Mouse (Mus musculus) frontal cortex, postnatal 25 days (tissue): ENCODE measurements around the gene Slc25a31.

ENCODE experiments used
- DNase-seq, 2 experiments: peaks; one replicate each; pipeline ENCODE4 v3.0.0; 2022; ENCODE audit warnings: low spot score in 2 of 2

Slc25a31 gene

DNA sequence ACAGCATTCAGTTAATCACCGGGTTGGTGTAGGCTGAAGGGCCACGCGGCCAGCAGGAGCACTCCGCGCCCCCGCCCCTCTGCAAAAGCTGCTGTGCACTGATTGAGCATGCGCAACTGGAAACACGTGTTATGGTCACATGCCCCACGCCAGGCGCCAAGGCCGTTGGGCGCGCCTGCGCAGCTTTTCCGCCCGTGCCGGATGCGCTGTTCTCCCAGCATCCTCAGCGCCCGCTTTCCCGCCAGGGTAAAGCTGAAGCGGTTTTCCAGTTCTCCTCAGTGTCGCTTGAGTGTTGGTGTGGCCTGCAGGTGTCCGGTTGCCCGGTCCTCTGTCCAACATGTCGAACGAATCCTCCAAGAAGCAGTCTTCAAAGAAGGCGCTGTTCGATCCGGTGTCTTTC is at the start of gene Slc25a31:
TSS of gene Slc25a31 (plus strand) at position 201 of the 400 bp plus-strand sequence.
- no peak for DNase-seq

DNA sequence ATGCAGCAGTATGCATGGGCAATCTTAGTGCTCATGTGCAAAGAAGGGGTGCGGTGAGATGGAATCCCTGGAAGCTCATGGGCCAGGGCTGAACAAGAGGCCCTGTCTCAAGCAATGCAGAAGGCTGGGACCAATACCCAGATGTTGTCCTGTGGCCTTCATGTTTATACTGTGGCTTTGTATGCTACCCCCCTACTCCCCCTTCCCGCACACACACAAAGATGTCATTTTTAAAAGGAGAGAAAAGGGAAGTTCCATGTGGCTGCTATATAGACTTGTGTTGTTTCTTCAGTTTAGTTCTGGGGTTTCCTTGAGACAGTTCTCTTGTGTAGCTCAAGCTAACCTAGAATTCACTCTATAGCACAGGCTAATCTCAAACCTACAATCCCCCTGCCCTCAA is 48.4 kb upstream of the Slc25a31 start:
- DNase-seq: no peak

DNA sequence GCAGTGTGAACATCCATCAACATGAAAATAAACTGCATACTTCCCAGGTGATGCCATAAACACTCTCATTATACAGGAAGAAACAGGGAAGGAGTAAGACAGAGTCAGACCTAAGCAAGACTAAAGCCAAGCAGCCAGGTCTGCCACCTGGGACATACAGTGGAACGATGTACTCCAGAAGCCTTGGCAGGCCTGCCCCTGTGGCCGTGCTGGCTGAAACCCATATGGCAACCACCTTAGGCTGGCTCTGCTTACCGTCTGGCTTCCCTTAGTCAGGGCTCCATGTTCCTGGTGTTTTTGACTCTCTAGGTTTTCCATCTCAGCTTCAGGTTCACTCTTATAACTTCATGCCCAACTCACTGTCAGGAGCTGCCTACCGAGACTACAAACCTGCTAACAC is 42.5 kb upstream of the Slc25a31 start:
- no peak for DNase-seq

DNA sequence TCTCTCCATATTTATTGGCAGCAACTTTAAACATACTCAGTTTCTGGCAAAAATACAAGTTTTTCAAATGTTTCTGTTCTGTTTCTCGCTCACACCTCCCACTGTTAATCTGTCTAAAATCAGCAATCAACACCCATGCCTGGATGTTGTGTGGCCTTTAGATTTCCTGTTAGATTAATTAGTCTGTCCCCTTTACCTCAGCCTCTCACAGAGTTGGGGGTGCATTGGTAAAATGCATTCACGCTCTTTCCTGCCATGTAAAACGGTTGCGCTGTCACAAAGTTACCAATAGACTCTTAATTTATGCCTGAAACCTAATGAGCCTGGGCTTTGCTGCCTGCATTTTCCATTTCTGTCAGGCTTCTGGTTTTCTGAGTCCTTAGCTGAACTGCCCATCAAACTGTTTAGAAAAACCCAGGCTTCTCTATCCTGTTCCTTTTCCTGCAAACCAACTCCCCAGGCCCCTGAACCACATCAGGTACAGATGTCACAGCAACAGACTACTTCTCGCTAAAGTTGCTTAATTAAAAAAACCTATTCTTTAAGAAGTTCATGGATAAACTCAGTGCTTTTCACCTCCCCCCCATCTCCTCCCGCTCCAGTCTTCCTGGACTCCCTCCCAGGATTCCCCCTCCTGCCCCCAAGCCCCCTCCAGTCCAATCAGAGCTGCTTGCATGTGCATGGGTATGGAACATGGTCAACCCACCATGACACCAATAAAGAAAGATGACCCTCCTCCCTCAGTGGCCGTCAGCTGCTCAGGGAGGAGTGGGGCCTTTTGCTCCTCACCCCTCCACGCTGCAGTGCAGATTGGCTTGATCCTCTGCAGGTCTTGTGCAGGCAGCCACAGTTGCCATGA is 41.6 kb upstream of the Slc25a31 start:
- no peak for DNase-seq

DNA sequence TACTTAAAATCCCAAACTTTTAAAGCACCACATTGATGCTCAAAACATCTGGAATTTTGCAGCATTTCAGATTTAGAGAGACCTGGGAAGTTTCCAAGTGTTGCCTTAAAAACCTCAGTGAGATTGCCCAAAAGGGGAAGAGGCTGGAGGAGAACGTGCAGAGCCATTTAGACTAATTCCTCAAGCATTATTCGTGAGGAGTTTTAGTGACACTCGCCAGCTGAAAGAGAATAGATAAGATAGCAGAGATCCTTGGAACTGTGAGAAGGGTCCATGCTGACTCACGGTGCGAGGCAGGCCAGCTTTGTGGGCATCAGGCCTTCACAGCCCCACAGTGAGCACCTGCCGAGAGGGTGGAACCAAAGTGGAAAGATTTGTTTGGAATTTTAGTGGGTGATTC is 39.8 kb upstream of the Slc25a31 start:
- no peak for DNase-seq

DNA sequence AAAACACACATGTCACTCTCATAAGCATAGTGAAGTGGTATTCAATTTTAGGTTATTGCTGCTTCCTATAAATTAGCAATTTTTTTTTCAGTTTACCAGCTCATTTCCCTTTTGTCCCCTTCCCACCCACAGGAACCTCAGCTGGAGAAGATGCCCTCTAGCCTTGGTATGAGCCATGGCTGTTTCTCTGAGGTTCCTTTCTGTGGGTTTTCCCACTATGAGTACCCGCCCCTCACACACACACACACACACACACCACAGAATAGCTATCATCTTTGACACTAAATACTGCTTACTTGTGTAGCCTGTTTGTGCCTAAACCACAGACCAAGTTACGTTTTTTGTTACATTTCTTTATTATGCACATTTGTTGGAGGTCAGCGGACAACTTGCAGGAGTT is 39.3 kb upstream of the Slc25a31 start:
- DNase-seq: no peak

DNA sequence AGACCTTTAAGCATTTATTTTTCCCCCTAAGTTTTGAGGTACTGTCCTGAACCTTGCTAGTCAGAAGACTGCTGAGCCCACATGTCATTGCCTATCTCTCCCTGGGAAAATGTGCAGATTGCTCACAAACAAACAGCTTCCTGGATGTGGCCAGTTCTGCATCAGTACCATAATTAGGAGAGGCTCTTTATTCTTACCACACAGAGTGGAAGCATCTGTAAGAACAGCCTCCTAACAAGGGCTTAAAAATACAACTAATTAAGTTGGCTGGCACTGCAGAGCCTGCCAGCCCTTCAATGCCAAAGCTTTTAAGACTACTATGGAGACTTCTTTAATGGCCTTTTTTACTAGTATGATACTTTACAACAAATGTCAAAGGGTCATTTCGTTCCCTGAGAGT is 35.1 kb upstream of the Slc25a31 start:
- no peak for DNase-seq

DNA sequence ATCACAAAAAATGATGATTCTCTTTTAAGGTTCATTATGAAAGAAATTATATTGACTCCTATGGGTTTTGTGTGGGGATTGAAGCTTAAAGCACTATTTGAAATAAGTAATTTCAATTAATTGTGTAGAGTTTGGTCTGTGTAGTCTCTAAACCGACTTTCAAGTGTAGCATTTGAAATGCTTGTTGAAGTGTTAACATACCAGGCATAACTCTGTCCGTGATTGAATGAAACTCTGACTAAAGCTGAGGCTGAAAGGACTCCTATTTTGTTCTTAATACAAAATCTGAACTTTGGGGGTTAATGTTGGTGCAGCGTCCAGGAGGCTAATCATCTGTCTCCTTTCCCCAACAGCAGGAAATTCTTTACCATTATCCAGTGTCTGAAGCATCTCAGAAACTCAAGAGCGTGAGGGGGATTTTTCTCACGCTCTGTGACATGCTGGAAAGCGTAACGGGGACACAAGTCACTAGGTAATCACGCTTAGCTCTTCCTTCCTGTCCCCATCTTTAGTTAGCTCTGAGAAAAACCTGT is 33.7 kb upstream of the Slc25a31 start:
- DNase-seq: no peak

DNA sequence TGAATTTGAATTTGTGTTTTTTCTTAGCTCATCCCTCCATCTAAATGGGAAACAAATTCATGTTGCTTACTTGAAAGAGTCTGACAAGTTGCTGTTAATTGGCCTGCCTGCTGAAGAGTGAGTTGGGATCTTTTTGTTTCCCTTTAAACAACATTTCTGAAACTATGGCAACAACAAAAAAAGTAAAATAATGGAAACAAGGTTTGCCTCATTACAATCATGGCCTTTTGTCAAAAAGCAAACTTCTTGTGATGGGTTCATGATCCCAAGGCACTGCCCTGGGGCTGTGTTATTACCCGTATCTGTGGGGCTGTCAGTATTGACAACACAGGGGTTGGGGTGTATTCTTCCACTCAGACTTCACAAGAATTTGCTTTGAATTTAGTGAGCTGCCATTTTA is 29.8 kb upstream of the Slc25a31 start:
- DNase-seq: no peak

DNA sequence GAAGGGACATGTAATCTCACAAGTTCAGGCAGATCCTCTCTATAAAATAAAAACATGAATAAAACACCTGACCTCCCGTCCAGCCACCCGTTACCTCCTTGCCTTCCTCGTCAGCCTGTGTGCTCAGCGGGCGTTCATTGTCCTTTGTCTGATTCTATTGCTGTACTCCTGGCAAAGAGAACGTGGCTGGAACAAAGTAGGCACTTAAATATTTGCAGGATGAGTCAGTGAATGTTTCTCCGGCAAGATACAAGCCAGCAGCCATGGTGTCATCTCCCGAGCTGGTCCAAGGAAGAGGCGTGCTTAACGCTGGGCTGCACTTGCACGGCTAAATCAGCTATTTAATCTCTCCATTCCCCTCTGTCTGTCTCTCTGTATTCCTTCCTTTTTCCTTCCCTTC is 26.3 kb upstream of the Slc25a31 start:
- DNase-seq: no peak

DNA sequence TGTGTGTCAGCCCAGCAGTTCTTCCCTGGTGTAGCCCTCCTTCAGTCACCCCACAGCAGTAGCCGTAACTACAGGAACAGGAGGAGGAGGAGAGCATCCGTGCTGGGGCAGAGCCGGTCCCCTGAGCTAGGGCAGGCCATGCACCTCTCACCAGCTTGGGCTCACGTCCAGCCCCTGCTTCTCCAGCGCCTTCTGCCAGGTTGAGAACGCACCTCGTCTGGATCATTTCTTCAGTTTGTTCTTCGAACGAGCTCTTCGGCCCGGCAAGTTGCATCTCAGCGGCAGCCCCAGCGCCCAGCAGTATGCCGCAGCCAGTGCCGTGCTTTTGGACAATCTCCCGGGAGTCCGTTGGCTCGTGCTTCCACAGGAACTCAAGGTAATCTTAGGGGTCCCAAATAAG is 25.5 kb upstream of the Slc25a31 start:
- no peak for DNase-seq

DNA sequence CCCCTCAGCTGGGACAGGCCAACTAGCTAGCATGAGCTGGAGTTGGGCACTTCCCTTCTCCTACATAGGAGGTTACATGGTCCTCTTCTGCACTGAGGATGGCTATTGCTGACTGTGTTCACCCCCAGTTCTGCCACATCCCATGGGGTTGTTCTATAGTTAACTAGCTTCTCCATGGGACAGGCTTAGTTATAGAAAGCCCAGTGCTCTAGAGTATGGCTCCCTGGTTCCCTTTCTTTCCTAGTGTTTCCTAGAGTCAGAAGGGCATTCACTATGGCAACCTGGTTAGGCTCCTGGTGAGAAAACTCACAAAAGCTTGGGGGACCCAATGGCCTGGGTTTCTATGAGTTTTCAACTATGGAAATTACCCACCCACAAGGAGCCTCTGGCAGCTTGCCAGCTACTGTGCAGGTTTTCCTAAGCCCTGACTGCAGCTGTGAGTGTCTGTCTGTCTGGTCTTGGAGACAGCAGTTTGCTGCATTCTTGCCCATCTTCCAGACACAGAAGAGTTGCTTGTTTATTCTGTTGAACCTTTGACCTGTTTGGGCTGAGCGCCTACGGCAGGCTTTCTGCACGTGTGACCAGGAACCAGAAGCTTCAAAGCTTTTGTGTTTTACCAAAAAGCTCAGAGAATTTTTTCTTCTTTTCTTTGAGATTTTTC is 22.7 kb upstream of the Slc25a31 start:
- no peak for DNase-seq

DNA sequence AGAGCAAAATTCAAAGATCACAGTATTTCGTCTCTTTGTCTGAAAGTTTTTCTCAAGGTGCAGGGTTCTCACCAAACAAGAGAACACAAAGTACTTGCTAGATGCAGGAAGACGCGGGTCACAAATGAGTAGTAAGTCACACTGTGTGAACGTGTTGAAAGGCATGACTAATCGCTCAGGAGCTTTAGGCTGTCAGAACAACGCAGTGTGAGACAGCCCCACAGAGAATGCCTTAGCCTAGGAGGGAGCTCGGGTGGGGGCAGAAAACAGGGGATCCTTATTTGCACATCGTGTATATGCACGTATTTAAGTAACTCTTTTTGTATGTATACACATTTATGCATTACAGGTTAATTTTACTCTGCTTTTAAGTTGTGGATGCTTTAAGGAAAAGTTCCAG is 21.8 kb upstream of the Slc25a31 start:
- DNase-seq: no peak

DNA sequence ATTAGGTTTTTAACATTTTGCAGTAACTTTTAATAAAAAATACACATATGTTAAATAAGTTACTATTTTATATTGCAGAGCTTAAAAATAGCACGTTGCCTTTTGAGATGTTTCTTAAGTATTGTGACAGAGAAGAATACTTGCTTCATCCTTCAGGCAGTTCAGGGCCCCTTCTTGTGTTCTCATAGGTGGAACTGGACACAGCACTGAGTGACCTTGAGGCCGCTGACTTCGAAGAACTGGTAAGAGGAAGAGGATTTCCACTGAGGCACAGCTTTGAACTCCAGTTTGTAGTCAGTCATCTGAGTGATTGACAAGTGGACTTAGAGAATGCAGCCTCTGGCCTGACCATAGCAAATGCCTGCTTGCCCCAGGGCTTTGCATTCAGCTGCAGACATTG is 21.1 kb upstream of the Slc25a31 start:
- no peak for DNase-seq

DNA sequence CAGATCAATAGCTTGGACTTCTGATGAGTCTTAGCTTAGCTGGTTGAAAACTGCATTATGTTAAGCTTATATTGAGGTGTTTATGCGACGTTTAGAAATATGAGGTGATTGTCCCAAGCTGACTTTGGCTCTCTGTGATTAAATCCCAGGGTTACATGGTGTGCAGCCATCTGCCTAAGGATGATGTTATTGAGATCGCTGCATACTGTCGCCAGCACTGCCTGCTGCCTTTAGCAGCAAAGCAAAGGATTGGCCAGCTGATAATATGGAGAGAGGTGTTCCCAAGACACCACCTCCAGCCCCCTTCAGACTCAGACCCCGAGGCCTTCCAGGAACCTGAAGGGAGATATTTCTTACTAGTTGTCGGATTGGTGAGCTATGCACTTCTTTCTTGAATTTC is 17.1 kb upstream of the Slc25a31 start:
- DNase-seq: no peak

DNA sequence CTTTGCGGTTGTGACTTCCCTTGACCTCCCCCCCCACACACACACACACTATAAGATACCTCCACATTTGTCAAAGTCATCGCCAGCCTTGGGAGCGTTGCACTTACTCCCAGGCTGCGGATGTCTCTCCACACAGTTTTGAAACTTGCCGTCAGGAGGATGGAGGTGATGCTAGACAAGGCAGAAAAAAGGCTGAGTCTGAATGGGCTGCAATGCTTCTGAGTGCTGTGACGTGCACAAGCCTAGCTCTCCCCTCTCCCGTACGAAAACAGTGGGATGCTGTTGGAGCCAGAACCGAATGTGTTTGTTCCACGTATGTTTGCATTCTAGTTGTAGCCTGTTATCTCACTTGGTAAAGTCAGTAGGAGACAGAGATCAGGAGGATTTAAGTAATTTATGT is 15.2 kb upstream of the Slc25a31 start:
- DNase-seq: no peak

DNA sequence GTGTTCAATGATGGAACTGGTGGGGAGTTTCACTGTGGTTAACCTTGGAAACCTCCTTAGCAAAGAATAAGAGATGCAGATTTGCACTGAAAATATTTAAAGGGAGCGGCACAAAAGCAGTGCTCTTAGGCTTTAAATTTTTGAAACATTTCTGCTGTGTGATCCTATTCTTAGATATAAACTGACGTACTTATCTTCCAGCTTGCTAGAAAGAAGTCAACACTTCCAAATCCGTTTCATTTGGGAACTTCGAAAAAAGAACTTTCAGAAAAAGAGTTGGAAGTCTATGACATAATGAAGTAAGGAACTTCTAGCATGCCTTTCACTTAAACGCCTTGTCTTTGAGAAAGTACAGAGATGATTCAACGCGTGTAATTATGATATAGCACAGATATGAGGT is 14.7 kb upstream of the Slc25a31 start:
- no peak for DNase-seq

DNA sequence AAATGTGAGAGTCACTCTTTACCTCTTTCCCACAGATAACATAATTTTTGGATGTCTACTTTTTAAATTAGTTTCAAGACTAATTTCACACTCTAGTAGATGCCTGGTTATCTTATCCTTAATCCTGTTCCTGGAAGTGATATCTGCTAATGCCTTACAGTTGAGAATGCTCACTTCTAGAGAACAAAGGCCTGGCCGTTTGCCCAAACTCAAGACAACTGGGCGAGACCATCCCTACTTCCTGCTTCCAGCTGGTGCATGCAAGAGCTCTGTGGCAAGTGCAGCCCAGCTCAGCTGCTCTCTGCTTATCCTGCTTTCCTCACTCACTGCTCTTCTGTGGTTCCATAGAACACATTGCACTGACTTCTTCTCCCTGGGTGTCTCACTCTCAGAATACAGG is 14.2 kb upstream of the Slc25a31 start:
- no peak for DNase-seq

DNA sequence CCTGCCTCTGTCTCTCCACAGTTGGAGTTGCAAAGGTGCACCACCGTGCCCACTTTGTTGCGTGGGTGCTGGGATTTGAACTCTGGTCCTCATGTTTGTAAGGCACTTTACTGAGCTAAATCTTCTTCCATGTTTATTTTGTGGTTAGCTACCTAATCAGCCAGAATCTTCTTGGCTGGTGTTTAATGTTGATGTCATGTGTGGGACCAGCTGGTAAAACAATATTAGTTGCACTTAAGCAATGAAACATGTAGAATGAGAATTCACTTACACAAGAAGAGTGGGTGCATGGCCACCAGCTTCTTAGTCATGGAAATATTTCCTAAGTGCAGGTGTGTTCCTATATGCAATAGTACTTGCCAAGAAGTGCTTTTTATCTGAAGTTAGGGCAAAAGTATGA is 13.5 kb upstream of the Slc25a31 start:
- DNase-seq: no peak

DNA sequence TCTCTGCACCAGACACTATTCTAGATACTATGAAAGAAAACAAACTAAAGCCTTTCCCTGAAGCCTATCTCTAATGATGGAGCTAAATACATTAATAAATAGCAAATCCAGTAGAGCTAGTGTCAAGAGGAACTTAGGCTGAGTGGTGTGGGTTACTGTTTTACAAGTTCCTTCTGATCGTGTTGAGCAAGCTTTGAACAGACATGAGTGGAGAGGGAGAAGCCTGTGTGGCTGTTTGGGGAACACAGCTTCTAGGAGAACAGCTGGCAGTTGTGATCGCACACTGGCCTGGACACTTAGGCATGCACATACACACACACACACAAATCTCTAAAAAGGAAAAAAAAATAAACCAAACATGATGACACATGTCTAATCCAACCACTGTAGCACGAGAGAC is 9.8 kb upstream of the Slc25a31 start:
- DNase-seq: no peak

DNA sequence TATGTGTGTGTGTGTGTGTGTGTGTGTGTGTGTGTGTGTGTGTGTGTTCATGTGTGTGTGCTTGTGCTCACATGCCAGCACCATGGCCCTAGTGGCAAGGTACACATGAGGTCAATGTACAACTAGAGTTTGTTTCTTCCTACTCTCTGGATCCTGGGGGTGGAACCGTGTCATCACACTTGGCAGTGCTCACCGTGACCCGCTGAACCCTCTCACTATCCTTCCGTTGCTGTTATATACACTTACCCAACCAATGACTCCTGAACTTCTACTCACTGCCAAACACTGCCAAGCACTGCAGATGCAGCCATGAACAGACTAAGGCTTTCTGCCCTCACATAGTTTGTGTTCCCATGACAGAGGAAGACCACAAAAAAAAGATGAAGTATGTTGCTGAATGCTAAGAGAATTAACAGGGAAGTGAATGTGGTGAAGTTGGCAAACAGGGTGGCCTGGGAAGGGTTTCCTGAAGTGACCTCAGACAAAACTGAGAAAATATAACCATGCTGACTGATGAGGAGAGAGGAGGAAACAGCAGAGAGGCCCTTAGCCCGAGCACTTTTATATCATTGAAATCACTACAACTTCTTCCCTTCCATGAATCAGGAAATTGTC is 3.7 kb upstream of the Slc25a31 start:
- DNase-seq: no peak

DNA sequence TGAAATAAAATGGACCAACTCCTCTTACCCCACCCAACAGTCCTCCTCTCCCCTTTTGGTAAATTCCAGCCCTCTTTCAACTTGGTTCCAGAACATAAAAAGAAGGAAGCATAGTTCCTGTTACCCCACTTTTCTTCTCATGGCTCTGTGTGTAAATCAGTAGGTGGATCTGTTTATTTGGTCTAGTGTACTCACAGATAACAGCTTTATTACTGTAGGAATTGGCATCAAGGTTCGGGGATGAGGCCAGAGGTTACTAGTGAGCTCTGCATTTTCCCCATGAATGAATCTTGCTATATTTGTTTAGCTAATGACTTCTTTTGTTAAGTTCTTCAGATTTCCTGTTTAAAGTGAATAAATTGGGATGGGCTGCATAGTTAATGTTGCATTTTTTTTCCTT is 7.4 kb downstream of the Slc25a31 start:
- no peak for DNase-seq

DNA sequence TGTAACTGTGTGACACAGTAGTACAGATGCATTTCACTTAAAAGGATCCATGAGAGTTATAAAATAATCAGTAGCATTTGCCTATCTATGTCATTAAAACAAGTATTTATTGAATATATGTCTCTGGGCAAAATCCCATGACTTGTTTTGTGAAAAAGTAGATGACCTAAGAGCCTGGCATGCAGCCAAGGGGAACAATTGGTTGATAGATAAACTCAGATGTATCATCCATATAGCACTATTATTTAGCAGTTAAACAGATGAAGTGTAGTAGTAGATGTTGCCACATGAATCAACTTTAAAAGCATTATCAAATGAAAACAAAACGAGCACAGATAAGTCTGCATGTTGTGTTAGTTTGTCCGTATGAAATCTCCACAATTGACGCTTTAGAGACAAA is 10.4 kb downstream of the Slc25a31 start:
- no peak for DNase-seq
